Mouse (Mus musculus) heart, postnatal 14 days (tissue): ENCODE measurements around the gene Nr1h4. TPM values are rescaled to one million over a fixed set of nuclear protein-coding genes. Genes with fewer than 3 reads are reported as not detected.

ENCODE experiments used
- DNase-seq, 2 experiments: peaks; one replicate each; pipeline ENCODE4 v3.0.0; 2021 to 2022
- intact Hi-C: fragments of 180-260 bp; cut with DNase I; formaldehyde crosslinking; loops from one replicate; pipeline ENCODE4 v1.15.1; 2025
- total RNA-seq, 2 experiments: library from RNA; stranded (reverse); gene quantifications; 2 replicates each; pipeline ENCODE4 v1.2.3; 2021

The Nr1h4 gene
- total RNA-seq, 2 experiments from 2014 or later: 0.51 to 0.53 TPM

DNA sequence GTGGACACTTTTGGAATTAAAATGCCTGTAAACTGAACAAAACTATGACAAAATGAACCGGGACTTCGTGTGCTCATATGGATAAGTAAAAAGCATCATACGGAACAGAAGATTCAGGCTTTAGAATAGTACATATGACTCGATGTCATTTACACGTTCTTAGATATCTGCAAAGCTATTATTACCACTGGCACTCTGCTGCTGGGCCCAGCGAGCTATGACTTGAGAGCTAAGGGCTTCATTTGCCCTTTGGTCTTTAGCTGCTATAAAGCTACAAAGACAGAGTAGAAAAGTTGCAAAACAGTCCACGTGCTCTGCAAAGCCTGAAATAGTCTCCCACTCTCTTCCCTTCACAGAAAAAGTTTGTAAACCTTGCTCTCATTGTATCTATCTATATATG is 10.9 kb downstream of the Nr1h4 start:
- DNase-seq: no peak
- intact Hi-C loops: no loop called here

DNA sequence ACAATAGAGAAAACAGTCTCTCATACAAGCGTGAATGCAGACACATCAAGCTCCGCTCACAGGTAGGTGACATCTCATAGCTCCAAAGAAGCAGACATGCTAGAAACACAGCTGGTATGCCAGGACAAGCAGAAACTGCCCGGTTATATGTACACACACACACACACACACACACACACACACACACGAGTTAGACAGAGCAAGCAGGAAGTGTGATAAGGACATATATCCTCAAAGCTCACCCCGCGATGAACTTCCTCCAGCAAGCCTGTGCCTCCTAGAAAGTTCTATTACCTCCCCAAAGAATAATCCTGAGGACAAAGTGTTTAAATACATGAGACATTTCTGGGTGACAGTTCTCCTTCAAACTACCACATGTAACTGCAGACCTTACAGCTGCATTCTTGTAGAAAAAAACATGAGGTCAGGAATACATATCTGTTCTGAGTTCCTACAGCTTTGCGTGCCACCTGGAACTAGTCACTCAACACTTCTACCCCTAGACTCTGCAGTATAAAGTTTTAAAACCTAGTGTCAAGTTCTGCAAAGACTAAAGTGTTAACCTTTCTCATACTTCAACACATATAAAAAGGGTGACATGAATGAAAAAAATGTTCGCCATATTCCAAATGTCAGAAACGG is 11.5 kb downstream of the Nr1h4 start:
- no peak for DNase-seq
- intact Hi-C loops: no loop called here

- DNase-seq: no peak
- intact Hi-C loops: no loop called here
Observed at GRCm38 (mm10) chr10:89520381-89520780, 13.0 kb downstream of the Nr1h4 start.

GRCm38 (mm10) chr10:89519226-89519625 is 14.2 kb downstream of the Nr1h4 start:
- no peak for DNase-seq
- intact Hi-C loops: no loop called here

GRCm38 (mm10) chr10:89518365-89518764 is 15.0 kb downstream of the Nr1h4 start:
- intact Hi-C loops: no loop called here
- no peak for DNase-seq

GRCm38 (mm10) chr10:89515813-89516212 is 17.6 kb downstream of the Nr1h4 start:
- no peak for DNase-seq
- intact Hi-C loops: no loop called here

DNA sequence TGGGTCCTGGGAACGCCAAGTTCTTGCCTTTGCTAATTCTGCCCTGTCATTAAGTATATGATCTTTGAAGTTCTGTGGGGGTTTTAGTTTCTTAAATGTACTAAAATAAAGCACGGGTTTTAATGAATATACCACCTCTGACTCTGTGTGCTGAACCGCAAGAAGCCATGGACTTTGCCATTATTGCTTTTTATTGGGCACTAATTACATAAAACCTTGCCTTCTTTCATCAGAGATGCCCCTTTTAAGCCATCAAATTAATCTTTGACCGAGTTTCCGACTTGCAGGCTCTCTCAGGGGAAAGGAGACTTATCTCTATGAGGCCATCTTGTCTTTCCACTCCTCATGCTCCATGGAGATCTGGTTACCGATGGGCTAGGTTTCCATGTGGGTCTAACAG is 20.8 kb downstream of the Nr1h4 start:
- intact Hi-C loops: no loop called here
- DNase-seq: no peak

- intact Hi-C loops: no loop called here
- DNase-seq: no peak
Observed at GRCm38 (mm10) chr10:89510547-89510946, 22.8 kb downstream of the Nr1h4 start.

DNA sequence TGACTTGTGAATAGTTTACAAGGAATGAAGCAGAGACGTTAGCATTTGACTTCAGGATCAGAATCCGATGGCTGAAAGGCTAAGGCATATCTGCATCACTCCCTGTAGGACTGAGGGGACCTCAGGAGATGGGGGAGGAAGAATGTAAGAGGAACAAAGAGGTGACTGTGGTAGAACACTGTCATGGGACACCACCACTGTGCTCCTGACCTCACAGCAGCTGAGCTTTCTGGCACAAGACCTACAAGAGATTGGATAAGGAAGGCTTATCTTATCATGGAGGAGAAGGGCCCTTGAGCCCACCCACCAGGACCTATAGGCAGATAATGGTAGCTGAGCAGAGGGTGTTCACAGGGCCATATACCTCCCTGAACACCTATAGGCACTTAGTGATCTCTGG is 24.8 kb downstream of the Nr1h4 start:
- intact Hi-C loops: no loop called here
- DNase-seq: no peak

GRCm38 (mm10) chr10:89506479-89506878 is 26.9 kb downstream of the Nr1h4 start:
- intact Hi-C loops: no loop called here
- no peak for DNase-seq

DNA sequence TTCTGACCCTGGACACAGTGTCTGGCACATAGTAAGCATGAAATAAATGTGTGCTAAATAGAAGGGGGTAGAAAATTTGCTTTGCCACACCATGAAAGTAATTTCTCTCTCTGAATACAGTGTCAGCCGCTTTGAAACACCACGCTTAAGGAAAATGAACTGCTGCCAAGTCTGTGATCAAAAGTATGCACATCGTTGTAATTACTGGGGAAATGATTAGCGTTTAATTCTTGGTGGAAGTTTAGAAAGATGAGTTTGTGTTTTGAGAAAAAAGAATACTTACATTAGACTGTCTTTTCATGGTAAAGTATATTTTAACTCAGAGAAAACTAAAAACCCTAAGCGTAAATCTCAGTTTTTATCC is 27.8 kb downstream of the Nr1h4 start:
- DNase-seq: no peak

GRCm38 (mm10) chr10:89504952-89505591 is 28.3 kb downstream of the Nr1h4 start:
- no peak for DNase-seq
- intact Hi-C loops: no loop called here

More for the DNA sequence above, 27.8 kb downstream of the Nr1h4 start:
- intact Hi-C loops: no loop called here

DNA sequence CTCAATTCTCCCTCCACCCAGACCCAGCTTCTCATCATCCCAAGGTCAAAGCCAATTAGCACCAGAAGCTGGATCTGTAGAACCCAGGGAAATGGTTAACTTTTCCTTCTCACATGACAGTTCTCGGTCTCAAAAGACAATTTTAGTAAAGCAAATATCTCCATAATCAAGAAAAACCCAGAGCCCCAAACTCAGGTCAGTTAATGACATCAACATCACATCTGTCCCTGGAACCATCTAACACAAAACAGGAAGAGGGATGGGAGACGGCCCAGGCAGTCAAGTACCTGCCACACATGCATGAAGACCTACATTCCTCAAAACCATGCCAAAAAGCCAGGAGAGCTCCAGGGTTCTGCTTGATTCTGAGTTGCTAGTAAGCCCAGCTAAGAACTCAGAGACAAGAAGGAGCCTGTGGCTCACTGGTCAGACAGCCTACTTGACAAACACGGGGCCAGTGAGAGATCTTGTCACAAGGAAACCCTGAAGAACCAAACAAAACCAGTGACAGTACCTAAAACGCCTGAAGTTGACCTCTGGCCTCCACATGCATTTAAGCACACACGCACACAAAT is 30.3 kb downstream of the Nr1h4 start:
- intact Hi-C loops: no loop called here
- DNase-seq: no peak

GRCm38 (mm10) chr10:89501902-89502301 is 31.5 kb downstream of the Nr1h4 start:
- no peak for DNase-seq
- intact Hi-C loops: no loop called here

GRCm38 (mm10) chr10:89495537-89495936 is 37.8 kb downstream of the Nr1h4 start:
- intact Hi-C loops: no loop called here
- DNase-seq: no peak

GRCm38 (mm10) chr10:89491321-89491720 is 42.1 kb downstream of the Nr1h4 start:
- no peak for DNase-seq
- intact Hi-C loops: no loop called here

DNA sequence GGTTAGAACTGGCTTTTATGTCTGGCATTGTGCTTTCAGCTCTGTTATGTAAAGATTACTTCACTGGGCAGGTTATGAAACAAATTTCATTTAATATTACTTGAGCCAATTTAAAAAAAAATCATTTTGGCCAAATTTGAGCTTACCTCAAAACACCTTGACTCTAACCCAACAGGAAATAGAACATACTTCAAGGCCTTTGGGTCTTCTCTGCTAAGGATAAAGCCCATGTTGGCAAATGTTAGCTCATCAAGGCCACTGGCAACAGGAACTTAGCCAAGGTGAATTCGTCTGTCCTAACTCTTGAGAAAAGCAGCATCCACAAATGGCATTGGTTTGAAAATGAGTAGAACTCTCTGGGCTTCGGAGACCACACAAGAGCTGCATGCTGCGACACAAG is 43.1 kb downstream of the Nr1h4 start:
- intact Hi-C loops: no loop called here
- no peak for DNase-seq

DNA sequence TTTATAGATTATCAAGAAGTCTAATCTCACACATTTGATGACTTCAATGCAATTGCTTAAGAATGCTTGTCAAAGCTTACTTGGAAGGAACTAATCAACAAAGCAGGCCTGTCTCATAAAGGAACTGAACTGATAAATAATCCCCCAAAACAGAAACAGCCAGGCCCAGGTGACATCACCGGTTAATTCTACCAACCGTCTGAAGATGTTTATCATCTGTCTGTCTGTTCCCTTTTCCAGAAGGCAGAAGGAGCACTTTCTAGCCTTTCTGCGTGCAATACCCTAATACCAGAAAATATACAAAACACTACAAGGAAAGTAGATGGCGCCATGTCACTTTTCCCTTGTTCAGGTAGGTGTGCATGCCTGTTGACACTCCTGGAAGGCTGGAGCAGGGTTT is 43.9 kb downstream of the Nr1h4 start:
- intact Hi-C loops: no loop called here
- DNase-seq: no peak

- intact Hi-C loops: no loop called here
- DNase-seq: no peak
Observed at GRCm38 (mm10) chr10:89486995-89487742, 46.2 kb downstream of the Nr1h4 start.

DNA sequence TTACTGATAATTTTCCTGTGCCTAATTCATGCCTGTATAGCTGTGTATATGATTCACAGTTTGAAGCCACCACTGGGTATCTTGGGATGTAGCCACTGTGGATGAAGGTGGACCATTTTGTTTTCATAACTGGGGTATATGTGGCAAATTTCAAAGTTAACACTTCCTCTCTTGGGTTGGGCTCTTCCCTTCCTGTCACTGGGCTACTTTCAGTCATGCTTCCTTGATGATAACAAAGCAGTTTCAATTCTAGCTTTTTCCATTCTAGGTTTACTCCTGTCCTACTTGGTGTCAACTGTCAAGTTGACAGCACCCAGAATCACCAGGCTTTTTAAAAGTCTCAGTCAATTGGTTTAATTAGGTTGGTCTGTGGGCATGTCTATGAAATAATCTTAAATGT is 48.5 kb downstream of the Nr1h4 start:
- no peak for DNase-seq
- intact Hi-C loops: no loop called here

GRCm38 (mm10) chr10:89483812-89484602 is 49.4 kb downstream of the Nr1h4 start:
- DNase-seq: no peak
- intact Hi-C loops: no loop called here
